Mouse (Mus musculus): ENCODE results near the gene Ift140. TPM values are rescaled to one million over a fixed set of nuclear protein-coding genes. Genes with fewer than 3 reads are reported as not detected.

The Ift140 gene
- polyA plus RNA-seq, 1 experiment from 2014 or later, result 18.7 TPM

DNA sequence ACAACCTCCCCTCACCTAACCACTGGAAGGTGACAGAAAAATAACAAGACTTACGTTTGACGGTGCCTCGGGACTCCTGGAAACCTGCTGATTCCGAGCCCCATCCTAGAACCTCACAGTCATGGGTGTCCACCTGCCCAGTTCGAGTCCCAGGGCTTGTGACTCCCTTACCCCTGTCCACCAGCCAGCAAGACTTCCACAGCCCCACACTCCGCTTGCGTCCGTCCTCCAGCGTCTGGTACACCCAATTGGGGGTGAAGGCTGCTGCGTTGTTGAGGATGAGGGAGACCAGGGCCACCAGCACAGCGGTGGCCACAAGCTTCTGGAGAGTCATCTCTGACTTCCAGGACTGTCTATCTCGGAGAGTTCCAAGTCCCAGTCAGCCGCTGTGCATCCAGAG lies 64.3 kb downstream of the Ift140 start:
- H3K9me3 ChIP-seq (ENCODE audit: control insufficient read depth, low read depth, low read length), result no peaks in the 10 kb centered on the region
- H3K27ac ChIP-seq (ENCODE audit: low read length), result peak overlapping the region; percentile 98
- WGBS, result 88% methylated on average over 13 of the region's 13 CpGs
- H3K36me3 ChIP-seq (ENCODE audit: control insufficient read depth, insufficient read depth, low read length), result no peaks in the 10 kb centered on the region
- H3K4me3 ChIP-seq (ENCODE audit: low read depth, low read length), result peak overlapping the region; percentile 25
- no peaks in the 10 kb centered on the region for H3K27me3 ChIP-seq (ENCODE audit: control insufficient read depth, insufficient read depth, low read length)
- H3K4me1 ChIP-seq (ENCODE audit: control insufficient read depth, insufficient read depth, low read length), result peaks cover 48% of the 10 kb centered on the region
- no peak for ATAC-seq (ENCODE audit: insufficient number of reproducible peaks, insufficient read depth, low FRiP score, low read depth)
- peak overlapping the region; percentile 34 for H3K4me2 ChIP-seq (replicated peaks; ENCODE audit: low read depth, low read length)
- H3K9ac ChIP-seq (replicated peaks; ENCODE audit: low read depth, low read length), result peak overlapping the region; percentile 22; the same call in 1 of the 2 replicates

DNA sequence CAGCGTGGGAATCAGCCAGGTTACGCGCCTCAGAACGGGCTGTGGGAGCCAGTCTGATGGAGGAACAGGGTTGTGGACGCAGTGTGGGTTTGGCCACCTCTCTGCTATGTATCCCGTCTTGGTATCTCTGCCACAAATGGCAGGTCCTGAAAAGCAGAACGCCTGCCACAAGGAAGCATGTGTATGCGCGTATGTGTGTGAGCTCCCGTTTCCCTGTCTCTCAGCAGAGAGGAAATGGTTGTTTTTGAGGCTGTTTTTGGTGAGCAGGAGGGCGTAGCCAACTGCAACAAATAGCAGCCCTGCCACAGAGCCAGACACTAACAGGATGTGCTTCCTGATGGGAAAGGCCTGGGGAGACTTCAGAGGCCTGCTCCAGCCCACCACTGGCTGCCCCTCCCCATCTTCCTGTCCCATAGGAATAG lies 65.1 kb downstream of the Ift140 start:
- Histone ChIP-seq H3K4me1 (ENCODE audit: control insufficient read depth, insufficient read depth, low read length) (peaks cover 48% of the 10 kb centered on the region), H3K9me3 (ENCODE audit: control insufficient read depth, low read depth, low read length) (no peaks in the 10 kb centered on the region), H3K4me2 (replicated peaks; ENCODE audit: low read depth, low read length) (peak overlapping the region; percentile 34), H3K27ac (ENCODE audit: low read length) (peak overlapping the region; percentile 98), H3K36me3 (ENCODE audit: control insufficient read depth, insufficient read depth, low read length) (no peaks in the 10 kb centered on the region), H3K9ac (replicated peaks; ENCODE audit: low read depth, low read length) (no peak overlapping the region; the same call in 1 of the 2 replicates), H3K27me3 (ENCODE audit: control insufficient read depth, insufficient read depth, low read length) (no peaks in the 10 kb centered on the region), H3K4me3 (ENCODE audit: low read depth, low read length) (peak overlapping the region; percentile 25)
- 58% methylated on average over 11 of the region's 11 CpGs for WGBS
- ATAC-seq (ENCODE audit: insufficient number of reproducible peaks, insufficient read depth, low FRiP score, low read depth), result no peak

DNA sequence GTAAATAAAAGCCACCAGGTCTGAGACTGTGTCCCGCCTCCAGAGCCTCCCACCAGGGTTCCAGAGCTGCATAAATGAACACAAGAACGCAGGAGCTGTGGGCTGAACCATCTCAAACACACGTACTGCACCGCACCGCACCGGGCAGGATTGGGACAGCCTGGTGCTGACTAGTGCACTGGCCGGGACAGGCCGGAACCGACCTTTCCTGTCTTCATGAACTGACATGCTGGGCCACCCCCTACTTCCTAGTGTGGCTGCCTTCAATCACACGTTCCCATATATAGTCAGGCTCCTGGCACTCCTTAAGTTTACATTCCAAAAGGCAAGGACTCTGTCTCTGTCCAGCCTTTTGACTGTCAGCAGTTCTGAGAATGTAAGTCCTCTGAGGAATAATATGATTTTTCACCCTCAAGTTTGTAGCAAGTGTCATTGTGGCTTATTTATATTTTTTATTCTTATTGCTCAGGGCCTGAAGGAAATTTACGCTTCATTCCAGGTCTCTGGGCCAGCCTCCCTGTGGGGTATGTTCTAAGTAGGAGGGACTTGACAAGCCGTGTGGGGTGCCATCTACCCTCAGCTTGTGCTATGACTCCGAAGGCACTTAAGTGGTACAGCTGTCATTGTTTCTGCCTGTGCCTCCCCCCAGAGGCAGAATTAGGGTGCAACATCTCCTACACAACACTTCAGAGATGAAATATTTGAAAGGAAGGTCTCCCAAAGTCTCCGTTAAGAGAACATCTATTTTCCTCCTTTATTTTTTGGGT lies 66.4 kb downstream of the Ift140 start:
- no peaks in the 10 kb centered on the region for H3K36me3 ChIP-seq (ENCODE audit: control insufficient read depth, insufficient read depth, low read length)
- no peak overlapping the region for H3K4me3 ChIP-seq (ENCODE audit: low read depth, low read length)
- peak overlapping the region; percentile 98 for H3K27ac ChIP-seq (ENCODE audit: low read length)
- peak overlapping the region; percentile 25; the same call in 1 of the 2 replicates for H3K4me2 ChIP-seq (replicated peaks; ENCODE audit: low read depth, low read length)
- 33% methylated on average over 14 of the region's 14 CpGs for WGBS
- no peaks in the 10 kb centered on the region for H3K9me3 ChIP-seq (ENCODE audit: control insufficient read depth, low read depth, low read length)
- no peak overlapping the region for H3K9ac ChIP-seq (replicated peaks; ENCODE audit: low read depth, low read length)
- H3K4me1 ChIP-seq (ENCODE audit: control insufficient read depth, insufficient read depth, low read length), result peaks cover 48% of the 10 kb centered on the region
- H3K27me3 ChIP-seq (ENCODE audit: control insufficient read depth, insufficient read depth, low read length), result no peaks in the 10 kb centered on the region
- ATAC-seq (ENCODE audit: insufficient number of reproducible peaks, insufficient read depth, low FRiP score, low read depth), result peak; percentile 23; the same call in 1 of the 2 replicates

DNA sequence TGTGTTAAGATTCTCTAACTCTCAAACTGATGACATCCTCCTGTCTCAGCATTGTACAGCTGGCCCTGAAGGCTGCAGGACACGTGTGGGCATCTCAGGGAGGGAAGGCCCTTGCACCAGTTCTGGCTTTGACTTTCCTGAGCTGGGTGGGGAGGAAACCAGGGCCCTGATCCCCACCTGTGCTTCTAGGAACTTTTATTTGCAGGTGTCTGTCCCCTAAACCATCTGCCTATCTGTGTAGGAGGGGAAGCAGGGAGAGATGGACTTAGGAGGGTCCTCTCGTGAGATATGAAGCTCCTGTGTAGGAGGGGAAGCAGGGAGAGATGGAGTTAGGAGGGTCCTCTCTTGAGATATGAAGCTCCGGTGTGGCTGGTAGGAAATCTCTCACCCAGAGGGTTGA lies 67.0 kb downstream of the Ift140 start:
- no peaks in the 10 kb centered on the region for H3K36me3 ChIP-seq (ENCODE audit: control insufficient read depth, insufficient read depth, low read length)
- peaks cover 47% of the 10 kb centered on the region for H3K4me1 ChIP-seq (ENCODE audit: control insufficient read depth, insufficient read depth, low read length)
- WGBS, result 34% methylated on average over 3 of the region's 3 CpGs
- H3K4me3 ChIP-seq (ENCODE audit: low read depth, low read length), result no peak overlapping the region
- H3K9ac ChIP-seq (replicated peaks; ENCODE audit: low read depth, low read length), result no peak overlapping the region
- peak overlapping the region; percentile 25; the same call in 1 of the 2 replicates for H3K4me2 ChIP-seq (replicated peaks; ENCODE audit: low read depth, low read length)
- ATAC-seq (ENCODE audit: insufficient number of reproducible peaks, insufficient read depth, low FRiP score, low read depth), result no peak
- H3K9me3 ChIP-seq (ENCODE audit: control insufficient read depth, low read depth, low read length), result no peaks in the 10 kb centered on the region
- peak overlapping the region; percentile 98 for H3K27ac ChIP-seq (ENCODE audit: low read length)
- H3K27me3 ChIP-seq (ENCODE audit: control insufficient read depth, insufficient read depth, low read length), result no peaks in the 10 kb centered on the region

DNA sequence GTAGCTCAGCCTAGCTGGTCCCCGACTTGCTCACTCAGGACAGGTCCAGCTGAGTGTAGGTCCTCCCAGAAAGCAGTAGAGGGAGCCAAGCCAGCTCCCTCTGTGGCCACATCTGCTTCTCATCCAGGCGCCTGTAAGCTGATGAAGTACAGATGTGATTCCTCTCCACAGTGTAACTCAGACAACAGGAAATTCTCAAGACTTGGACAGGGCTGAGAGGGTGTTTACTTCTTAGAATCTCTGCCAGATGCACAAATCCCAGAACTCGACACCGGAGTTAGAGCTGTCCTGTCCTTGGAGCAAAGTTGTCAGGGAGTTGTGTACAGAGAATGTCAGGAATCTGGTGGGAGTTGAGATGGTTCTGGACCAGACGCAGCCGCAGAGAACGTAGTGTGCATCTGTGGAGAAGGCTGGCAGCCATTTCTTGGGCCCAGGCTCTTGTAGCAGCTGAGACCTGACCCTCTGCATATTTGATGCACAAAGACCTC lies 67.6 kb downstream of the Ift140 start, which contains the start of gene Tmem204:
TSS of gene Tmem204 (minus strand) at position 148 of the 488 bp plus-strand sequence.
- peaks cover 42% of the 10 kb centered on the region for H3K4me1 ChIP-seq (ENCODE audit: control insufficient read depth, insufficient read depth, low read length)
- H3K36me3 ChIP-seq (ENCODE audit: control insufficient read depth, insufficient read depth, low read length), result no peaks in the 10 kb centered on the region
- H3K27me3 ChIP-seq (ENCODE audit: control insufficient read depth, insufficient read depth, low read length), result no peaks in the 10 kb centered on the region
- H3K9me3 ChIP-seq (ENCODE audit: control insufficient read depth, low read depth, low read length), result no peaks in the 10 kb centered on the region
- H3K4me3 ChIP-seq (ENCODE audit: low read depth, low read length), result no peak within 1 kb of the TSS
- ATAC-seq (ENCODE audit: insufficient number of reproducible peaks, insufficient read depth, low FRiP score, low read depth), result peak; percentile 89
- H3K9ac ChIP-seq (replicated peaks; ENCODE audit: low read depth, low read length), result no peak within 1 kb of the TSS
- 19% methylated on average over 7 of the region's 7 CpGs for WGBS
- H3K27ac ChIP-seq (ENCODE audit: low read length), result peak within 1 kb of the TSS; percentile 98
- H3K4me2 ChIP-seq (replicated peaks; ENCODE audit: low read depth, low read length), result peak within 1 kb of the TSS; percentile 25; the same call in 1 of the 2 replicates

DNA sequence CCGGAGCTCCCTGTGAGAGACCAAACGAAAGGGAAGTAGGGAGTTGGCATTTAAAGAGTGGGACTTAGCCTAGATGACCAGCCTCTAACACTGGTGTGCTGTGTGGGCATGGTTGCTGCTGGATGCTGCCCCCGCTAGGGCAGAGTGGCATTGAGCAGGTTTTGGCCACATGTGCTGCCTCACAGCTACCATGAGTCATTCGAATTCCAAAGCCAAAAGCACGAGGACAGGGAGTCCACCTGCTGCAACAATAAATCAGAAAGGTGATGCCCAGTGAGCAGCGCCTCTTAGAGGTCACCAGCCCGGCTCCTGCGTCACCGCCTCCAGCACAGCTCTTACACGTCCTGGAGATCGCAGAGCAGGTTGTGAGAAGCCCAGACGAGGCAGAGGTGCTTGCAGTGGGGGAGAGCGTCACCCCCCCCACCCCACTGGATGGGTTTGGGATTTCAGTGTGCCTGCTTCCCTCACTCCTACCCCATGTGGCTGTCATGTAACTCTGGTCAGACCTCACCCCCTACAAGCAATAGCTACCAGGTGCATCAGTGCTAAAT lies 69.0 kb downstream of the Ift140 start:
- ATAC-seq (ENCODE audit: insufficient number of reproducible peaks, insufficient read depth, low FRiP score, low read depth), result no peak
- H3K4me3 ChIP-seq (ENCODE audit: low read depth, low read length), result no peak overlapping the region
- H3K4me2 ChIP-seq (replicated peaks; ENCODE audit: low read depth, low read length), result no peak overlapping the region
- H3K27ac ChIP-seq (ENCODE audit: low read length), result peak overlapping the region; percentile 98
- peaks cover 40% of the 10 kb centered on the region for H3K4me1 ChIP-seq (ENCODE audit: control insufficient read depth, insufficient read depth, low read length)
- H3K9me3 ChIP-seq (ENCODE audit: control insufficient read depth, low read depth, low read length), result no peaks in the 10 kb centered on the region
- no peaks in the 10 kb centered on the region; the same call in 1 of the 2 replicates for H3K36me3 ChIP-seq (ENCODE audit: control insufficient read depth, insufficient read depth, low read length)
- H3K9ac ChIP-seq (replicated peaks; ENCODE audit: low read depth, low read length), result no peak overlapping the region
- no peaks in the 10 kb centered on the region for H3K27me3 ChIP-seq (ENCODE audit: control insufficient read depth, insufficient read depth, low read length)
- 73% methylated on average over 13 of the region's 13 CpGs for WGBS

DNA sequence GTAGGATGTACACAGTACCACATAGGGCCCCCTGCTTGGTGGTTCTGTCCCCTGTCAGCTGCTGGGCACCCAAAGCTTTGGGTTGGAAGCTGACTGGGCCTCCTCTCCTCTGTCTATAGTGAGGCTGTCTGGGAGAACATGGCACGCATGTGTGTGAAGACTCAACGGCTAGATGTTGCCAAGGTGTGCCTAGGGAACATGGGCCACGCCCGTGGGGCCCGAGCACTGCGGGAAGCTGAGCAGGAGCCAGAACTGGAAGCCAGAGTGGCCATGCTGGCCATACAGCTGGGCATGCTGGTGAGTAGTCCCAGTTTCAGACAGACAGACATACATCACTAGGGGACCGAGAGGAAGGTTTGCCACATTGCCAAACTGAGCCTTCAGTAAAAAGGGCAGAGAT lies 70.8 kb downstream of the Ift140 start:
- Histone ChIP-seq H3K9ac (replicated peaks; ENCODE audit: low read depth, low read length) (no peak overlapping the region), H3K27ac (ENCODE audit: low read length) (no peak overlapping the region), H3K9me3 (ENCODE audit: control insufficient read depth, low read depth, low read length) (no peaks in the 10 kb centered on the region), H3K4me1 (ENCODE audit: control insufficient read depth, insufficient read depth, low read length) (peaks cover 29% of the 10 kb centered on the region), H3K4me2 (replicated peaks; ENCODE audit: low read depth, low read length) (no peak overlapping the region), H3K4me3 (ENCODE audit: low read depth, low read length) (no peak overlapping the region), H3K36me3 (ENCODE audit: control insufficient read depth, insufficient read depth, low read length) (peaks cover 5% of the 10 kb centered on the region), H3K27me3 (ENCODE audit: control insufficient read depth, insufficient read depth, low read length) (no peaks in the 10 kb centered on the region)
- 92% methylated on average over 7 of the region's 7 CpGs for WGBS
- ATAC-seq (ENCODE audit: insufficient number of reproducible peaks, insufficient read depth, low FRiP score, low read depth), result no peak

DNA sequence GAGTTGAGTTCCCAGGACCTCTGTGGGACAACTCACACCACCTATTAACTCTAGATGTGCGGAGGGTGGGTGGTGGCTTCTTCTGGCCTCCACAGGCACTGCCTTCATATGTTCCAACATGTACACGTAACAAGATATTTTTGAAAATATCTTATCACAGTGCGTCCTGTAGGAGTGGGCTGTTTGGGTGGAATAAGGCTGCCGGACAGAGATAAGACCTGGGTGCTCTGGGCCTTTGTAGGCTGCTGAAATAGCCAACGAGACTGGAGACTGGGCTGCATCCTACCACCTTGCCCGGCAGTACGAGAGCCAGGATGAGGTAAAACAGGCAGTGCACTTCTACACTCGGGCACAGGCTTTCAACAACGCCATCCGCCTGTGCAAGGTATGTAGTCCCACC lies 73.3 kb downstream of the Ift140 start:
- WGBS, result 89% methylated on average over 10 of the region's 10 CpGs
- Histone ChIP-seq H3K9me3 (ENCODE audit: control insufficient read depth, low read depth, low read length) (no peaks in the 10 kb centered on the region), H3K4me2 (replicated peaks; ENCODE audit: low read depth, low read length) (no peak overlapping the region), H3K27me3 (ENCODE audit: control insufficient read depth, insufficient read depth, low read length) (no peaks in the 10 kb centered on the region), H3K4me1 (ENCODE audit: control insufficient read depth, insufficient read depth, low read length) (peaks cover 8% of the 10 kb centered on the region), H3K36me3 (ENCODE audit: control insufficient read depth, insufficient read depth, low read length) (peaks cover 16% of the 10 kb centered on the region), H3K4me3 (ENCODE audit: low read depth, low read length) (no peak overlapping the region), H3K27ac (ENCODE audit: low read length) (no peak overlapping the region), H3K9ac (replicated peaks; ENCODE audit: low read depth, low read length) (no peak overlapping the region)
- ATAC-seq (ENCODE audit: insufficient number of reproducible peaks, insufficient read depth, low FRiP score, low read depth), result peak; percentile 66; the same call in 1 of the 2 replicates
